Mouse (Mus musculus) splenic B cell, adult 2 months (primary cell): ENCODE data around the gene Dek.

ENCODE experiments used
- DNase-seq: peaks from one replicate; pipeline ENCODE4 v3.0.0-alpha.2; 2011; ENCODE audit warnings: low read depth, low spot score
- H3K27me3 ChIP-seq: 2 replicates; pipeline ENCODE4 v1.6.1; 2012; ENCODE audit warnings: mild to moderate bottlenecking, low read length, moderate library complexity, mixed read lengths; ENCODE audit not compliant: control insufficient read depth, poor library complexity, insufficient read depth, severe bottlenecking
- H3K36me3 ChIP-seq: 2 replicates; pipeline ENCODE4 v1.6.1; 2012; ENCODE audit warnings: mild to moderate bottlenecking, low read length, moderate library complexity, mixed read lengths; ENCODE audit not compliant: control insufficient read depth, poor library complexity, insufficient read depth, severe bottlenecking

Dek gene

GRCm38 (mm10) chr13:47124449-47124848 lies 18.4 kb upstream of the Dek start:
- DNase-seq = no peak
- Histone ChIP-seq H3K27me3 (no peaks in the 10 kb centered on the region), H3K36me3 (no peaks in the 10 kb centered on the region)

GRCm38 (mm10) chr13:47122537-47123430 lies 16.8 kb upstream of the Dek start, which contains the start of gene Rnf144b:
Gene Rnf144b (plus strand): TSS chr13:47122656.
- no peak for DNase-seq
- no peaks in the 10 kb centered on the region for H3K27me3 ChIP-seq
- H3K36me3 ChIP-seq = no peaks in the 10 kb centered on the region

DNA sequence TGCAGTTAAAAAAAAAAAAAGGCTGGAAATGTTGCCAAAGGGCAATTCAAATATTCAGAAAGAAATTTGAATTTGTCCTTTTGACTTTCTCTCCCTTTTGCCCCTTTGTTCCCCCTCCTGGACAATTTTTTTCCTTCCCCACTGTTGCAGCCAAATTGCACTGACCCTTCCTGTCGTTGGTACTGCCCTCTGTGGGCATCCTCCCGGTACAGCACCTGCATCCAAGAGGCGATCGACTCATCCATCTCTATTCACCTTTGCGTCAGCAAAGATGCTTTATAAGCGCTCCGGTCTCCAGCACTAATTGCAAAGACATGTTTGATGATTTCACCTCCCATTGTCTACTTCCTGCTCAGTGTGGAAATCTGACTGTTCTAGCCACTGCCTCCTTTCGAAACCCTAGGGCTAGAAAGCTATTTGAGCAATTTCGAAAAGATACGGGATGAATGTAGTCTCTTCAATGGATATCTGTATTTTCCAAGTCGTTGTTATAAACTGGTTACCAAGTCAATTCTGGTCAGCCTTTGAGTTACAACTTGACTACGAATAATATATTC lies 15.4 kb upstream of the Dek start:
- DNase-seq = no peak
- no peaks in the 10 kb centered on the region for H3K27me3 ChIP-seq
- H3K36me3 ChIP-seq = no peaks in the 10 kb centered on the region

- Histone ChIP-seq H3K36me3 (no peaks in the 10 kb centered on the region), H3K27me3 (no peaks in the 10 kb centered on the region)
- DNase-seq = no peak
Measured at GRCm38 (mm10) chr13:47116000-47116399, 10.0 kb upstream of the Dek start.

- no peaks in the 10 kb centered on the region for H3K36me3 ChIP-seq
- no peak for DNase-seq
- H3K27me3 ChIP-seq = no peaks in the 10 kb centered on the region
Measured at GRCm38 (mm10) chr13:47112924-47113323, 6.9 kb upstream of the Dek start.

DNA sequence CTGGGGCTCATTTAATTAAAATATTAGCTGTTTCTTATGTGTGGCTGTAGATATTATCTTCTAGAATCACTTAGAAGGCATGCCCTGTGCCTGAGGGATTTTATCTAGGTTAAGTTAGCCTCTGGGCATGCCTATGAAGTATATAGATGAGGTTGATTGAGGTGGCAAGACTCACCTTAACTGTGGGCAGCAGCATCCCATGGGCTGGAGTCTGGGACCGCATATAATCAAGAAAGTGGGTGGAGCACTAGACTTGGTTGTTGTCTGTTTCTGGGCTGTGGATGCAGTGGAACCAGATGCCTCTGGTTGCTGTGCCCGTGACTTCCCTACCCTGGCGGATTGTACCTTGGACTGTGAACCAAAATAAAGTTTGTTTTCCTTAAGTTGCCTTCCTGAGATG lies 6.1 kb upstream of the Dek start:
- no peaks in the 10 kb centered on the region for H3K27me3 ChIP-seq
- H3K36me3 ChIP-seq = no peaks in the 10 kb centered on the region
- DNase-seq = no peak

- Histone ChIP-seq H3K36me3 (no peaks in the 10 kb centered on the region), H3K27me3 (no peaks in the 10 kb centered on the region)
- DNase-seq = no peak
Measured at GRCm38 (mm10) chr13:47111185-47111584, 5.2 kb upstream of the Dek start.

DNA sequence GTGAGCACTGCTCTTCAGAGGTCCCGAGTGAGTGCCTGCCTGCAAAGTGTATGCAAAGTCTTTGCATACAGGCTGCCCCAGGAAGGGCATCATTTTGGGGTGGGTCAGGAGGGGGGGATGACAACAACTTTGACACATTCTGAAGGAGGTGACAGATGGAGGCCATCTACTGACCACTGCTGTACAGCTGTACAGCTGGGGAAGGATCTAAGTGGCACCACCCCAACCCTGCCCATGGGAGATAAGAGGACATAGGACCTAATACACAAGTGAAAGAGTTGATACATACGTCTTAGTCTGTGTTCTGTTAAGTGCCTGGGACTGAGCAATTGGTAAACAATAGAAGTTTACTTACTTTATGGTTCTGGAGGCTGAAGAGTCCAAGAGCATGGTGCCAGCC lies 3.2 kb upstream of the Dek start:
- Histone ChIP-seq H3K27me3 (no peaks in the 10 kb centered on the region), H3K36me3 (no peaks in the 10 kb centered on the region)
- DNase-seq = no peak

- no peak for DNase-seq
- Histone ChIP-seq H3K36me3 (peaks cover 2% of the 10 kb centered on the region; the same call in 1 of the 2 replicates), H3K27me3 (no peaks in the 10 kb centered on the region)
Measured at GRCm38 (mm10) chr13:47106580-47106888, 533 bp upstream of the Dek start.

- no peaks in the 10 kb centered on the region for H3K27me3 ChIP-seq
- H3K36me3 ChIP-seq = peaks cover 2% of the 10 kb centered on the region; the same call in 1 of the 2 replicates
- peak; percentile 58 for DNase-seq
Measured at GRCm38 (mm10) chr13:47104856-47105541, 1.0 kb downstream of the Dek start.

GRCm38 (mm10) chr13:47104146-47104545 lies 1.9 kb downstream of the Dek start:
- Histone ChIP-seq H3K27me3 (no peaks in the 10 kb centered on the region), H3K36me3 (peaks cover 3% of the 10 kb centered on the region; the same call in 1 of the 2 replicates)
- no peak for DNase-seq

- H3K27me3 ChIP-seq = no peaks in the 10 kb centered on the region
- peaks cover 4% of the 10 kb centered on the region; the same call in 1 of the 2 replicates for H3K36me3 ChIP-seq
- no peak for DNase-seq
Measured at GRCm38 (mm10) chr13:47100587-47100986, 5.4 kb downstream of the Dek start.

GRCm38 (mm10) chr13:47099265-47099664 lies 6.7 kb downstream of the Dek start:
- no peak for DNase-seq
- H3K36me3 ChIP-seq = peaks cover 6% of the 10 kb centered on the region; the same call in 1 of the 2 replicates
- H3K27me3 ChIP-seq = no peaks in the 10 kb centered on the region

DNA sequence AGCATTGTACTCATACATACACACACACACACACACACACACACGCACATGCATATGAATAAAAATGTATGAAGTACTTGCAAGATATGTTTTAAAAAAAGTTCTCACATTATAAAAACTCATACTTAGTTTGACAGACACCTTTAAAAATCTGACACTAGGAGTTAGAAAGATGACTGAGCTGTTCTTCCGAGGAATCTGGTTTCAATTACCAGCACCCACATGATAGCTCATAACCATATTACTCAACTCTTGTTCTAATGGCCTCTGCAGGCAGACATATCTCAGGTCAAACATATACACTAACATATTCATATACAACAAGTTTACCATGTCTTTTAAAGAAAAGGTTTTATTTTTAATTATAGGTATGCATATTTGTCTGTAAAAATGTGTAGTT lies 9.4 kb downstream of the Dek start:
- no peaks in the 10 kb centered on the region for H3K27me3 ChIP-seq
- no peak for DNase-seq
- peaks cover 7% of the 10 kb centered on the region; the same call in 1 of the 2 replicates for H3K36me3 ChIP-seq

DNA sequence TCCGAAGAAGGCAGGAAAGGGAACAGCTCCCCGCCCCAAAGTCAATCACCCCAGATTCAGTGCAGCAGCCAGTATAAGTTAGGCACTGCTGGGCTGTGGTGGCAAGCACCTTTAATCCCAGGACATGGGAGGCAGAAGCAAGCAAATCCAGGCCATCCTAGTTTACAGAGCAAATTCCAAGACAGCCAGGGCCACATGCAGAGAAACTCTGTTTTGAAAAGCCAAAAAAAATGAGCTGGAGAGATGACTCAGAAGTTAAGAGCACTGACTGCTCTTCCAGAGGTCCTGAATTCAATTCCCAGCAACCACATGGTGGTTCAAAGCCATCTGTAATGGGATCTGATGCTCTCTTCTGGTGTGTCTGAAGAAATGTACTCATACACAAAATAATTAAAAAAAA lies 12.2 kb downstream of the Dek start:
- DNase-seq = no peak
- no peaks in the 10 kb centered on the region for H3K27me3 ChIP-seq

More for the DNA sequence above, 12.2 kb downstream of the Dek start:
- H3K36me3 ChIP-seq = peaks cover 9% of the 10 kb centered on the region; the same call in 1 of the 2 replicates
